Mouse (Mus musculus) kidney, adult 2 months (tissue): ENCODE measurements around the gene 1700012B07Rik. TPM values are rescaled to one million over a fixed set of nuclear protein-coding genes. Genes with fewer than 3 reads are reported as not detected.
A peak's percentile ranks its signal among the peaks of the same experiment; 100 is the strongest.

ENCODE experiments used
- DNase-seq: peaks from one replicate; pipeline ENCODE4 v3.0.0; 2021
- H3K27ac ChIP-seq: fragments of 200-500 bp; 2 replicates; pipeline ENCODE4 v1.5.1; 2012; ENCODE audit warnings: low read depth, low read length, control low read depth, inconsistent platforms; ENCODE audit not compliant: insufficient read depth
- H3K27me3 ChIP-seq: fragments of 200-500 bp; replicated peaks from 2 replicates; pipeline ENCODE4 v1.6.1; 2012; ENCODE audit warnings: mild to moderate bottlenecking, moderate library complexity, low read length, inconsistent platforms; ENCODE audit not compliant: control insufficient read depth, insufficient read depth
- H3K36me3 ChIP-seq: fragments of 200-500 bp; 2 replicates; pipeline ENCODE4 v1.6.1; 2012; ENCODE audit warnings: mild to moderate bottlenecking, moderate library complexity, low read length, inconsistent platforms; ENCODE audit not compliant: control insufficient read depth, insufficient read depth
- H3K4me1 ChIP-seq: fragments of 200-500 bp; 2 replicates; pipeline ENCODE4 v1.6.1; 2011; ENCODE audit warnings: low read length; ENCODE audit not compliant: control insufficient read depth, insufficient read depth
- H3K4me3 ChIP-seq: fragments of 200-500 bp; 2 replicates; pipeline ENCODE4 v1.5.1; 2011; ENCODE audit warnings: mild to moderate bottlenecking, low read depth, low read length, control low read depth; ENCODE audit not compliant: insufficient read depth
- CTCF ChIP-seq: fragments of 200-500 bp; conservative IDR thresholded peaks from 2 replicates; pipeline ENCODE4 v1.5.1; 2011; ENCODE audit warnings: low read depth, mild to moderate bottlenecking, control low read depth, low read length, moderate library complexity, mixed read lengths; ENCODE audit not compliant: insufficient read depth, insufficient read length
- POLR2A ChIP-seq: fragments of 200-500 bp; IDR thresholded peaks from one replicate; pipeline ENCODE4 v1.6.1; 2011; ENCODE audit warnings: low read depth, low read length, control low read depth
- WGBS: fragments of 180-500 bp; shearing (Covaris S2); methylation state at CpG from one replicate; pipeline ENCODE4 v1.1.7; 2018; 5-methylcytosine and 5-hydroxymethylcytosine counted together
- polyA plus RNA-seq: library from polyadenylated mRNA; depleted of rRNA; stranded (reverse); fragments of >200 nt; gene quantifications from 2 replicates; pipeline ENCODE4 v1.2.3, GENCODE M21; 2012

The 1700012B07Rik gene
- polyA plus RNA-seq, 1 experiment, result not detected

GRCm38 (mm10) chr11:109846343-109846742 lies 18.5 kb upstream of the 1700012B07Rik start:
- Histone ChIP-seq H3K27ac (no peak overlapping the region), H3K4me1 (no peaks in the 10 kb centered on the region), H3K4me3 (no peak overlapping the region), H3K27me3 (no peaks in the 10 kb centered on the region; the same call in 1 of the 2 replicates), H3K36me3 (no peaks in the 10 kb centered on the region)
- no peak for DNase-seq
- 80% methylated on average over 7 of the region's 7 CpGs for WGBS
- no peak for TF ChIP-seq CTCF
- no peak for TF ChIP-seq POLR2A

DNA sequence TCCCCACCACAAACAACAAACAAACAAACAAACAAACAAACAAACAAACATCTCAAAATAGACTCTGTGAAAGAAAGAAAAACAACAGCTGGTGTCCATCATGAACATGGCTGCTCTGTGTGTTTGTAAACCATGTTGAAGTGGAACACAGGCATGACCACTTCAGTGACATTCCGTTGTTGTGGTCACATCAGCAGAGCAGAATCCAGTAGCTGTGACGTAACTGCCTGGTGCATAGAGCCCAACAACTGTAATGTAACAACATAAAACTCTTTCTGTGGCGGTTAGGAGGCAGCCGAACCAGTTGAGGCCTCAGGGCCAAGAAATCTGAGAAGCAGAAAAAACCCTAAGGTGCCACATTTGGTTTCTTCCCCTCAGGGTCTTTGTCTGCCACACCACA lies 17.8 kb upstream of the 1700012B07Rik start:
- H3K4me1 ChIP-seq, result no peaks in the 10 kb centered on the region
- no peak overlapping the region for H3K4me3 ChIP-seq
- WGBS, result 59% methylated on average over 4 of the region's 4 CpGs
- TF ChIP-seq POLR2A (no peak), CTCF (no peak)
- H3K36me3 ChIP-seq, result no peaks in the 10 kb centered on the region
- no peaks in the 10 kb centered on the region; the same call in 1 of the 2 replicates for H3K27me3 ChIP-seq
- H3K27ac ChIP-seq, result no peak overlapping the region
- DNase-seq, result no peak

- Histone ChIP-seq H3K4me3 (no peak overlapping the region), H3K27me3 (no peaks in the 10 kb centered on the region; the same call in 1 of the 2 replicates), H3K27ac (no peak overlapping the region), H3K36me3 (no peaks in the 10 kb centered on the region), H3K4me1 (no peaks in the 10 kb centered on the region)
- WGBS, result 48% methylated on average over 5 of the region's 5 CpGs
- no peak for TF ChIP-seq POLR2A
- no peak for TF ChIP-seq CTCF
- DNase-seq, result no peak
Observed at GRCm38 (mm10) chr11:109844466-109844865, 16.6 kb upstream of the 1700012B07Rik start.

DNA sequence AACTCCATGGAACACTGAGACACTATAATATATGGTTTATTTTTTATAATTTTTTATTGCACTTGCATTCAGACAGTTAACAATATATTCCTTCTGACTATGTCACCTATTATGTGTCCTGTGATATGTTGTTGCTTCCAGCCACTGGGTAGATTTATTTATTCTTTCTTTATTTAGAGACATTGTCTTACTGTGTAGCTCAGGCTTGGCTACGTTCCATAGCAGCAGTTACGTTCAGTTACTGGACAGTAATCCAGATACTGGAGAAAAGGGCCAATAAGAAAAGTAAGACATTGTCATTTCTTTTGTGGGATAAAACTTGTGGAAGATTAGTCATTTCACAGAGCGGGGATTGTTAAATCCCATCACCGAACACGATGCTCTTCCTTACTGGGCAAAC lies 2.5 kb upstream of the 1700012B07Rik start:
- TF ChIP-seq CTCF (no peak), POLR2A (no peak)
- DNase-seq, result no peak
- no peak overlapping the region for H3K27ac ChIP-seq
- no peaks in the 10 kb centered on the region for H3K36me3 ChIP-seq
- no peak overlapping the region for H3K4me3 ChIP-seq
- H3K4me1 ChIP-seq, result no peaks in the 10 kb centered on the region
- no peaks in the 10 kb centered on the region for H3K27me3 ChIP-seq
- WGBS, result 71% methylated on average over 5 of the region's 5 CpGs

DNA sequence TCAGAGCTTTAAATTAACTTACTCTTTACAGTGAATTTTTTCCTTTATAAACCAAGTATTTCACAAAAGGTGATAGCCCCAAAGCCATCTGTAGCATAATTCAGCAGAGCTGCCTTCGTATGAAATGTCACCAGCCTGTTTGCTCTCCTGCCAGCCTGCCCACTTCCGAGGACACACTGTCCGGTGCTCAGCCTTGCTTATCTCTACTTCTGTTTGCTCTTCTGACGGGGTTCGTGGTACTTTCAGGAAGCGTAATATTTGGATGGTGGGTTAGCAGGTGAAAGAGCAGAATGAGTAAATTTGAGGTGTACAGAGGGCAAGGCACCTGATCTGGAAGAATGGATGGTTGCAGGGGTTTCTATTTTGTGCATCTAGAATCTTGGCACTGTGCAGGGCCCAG lies 5.6 kb downstream of the 1700012B07Rik start:
- TF ChIP-seq CTCF (no peak), POLR2A (no peak)
- Histone ChIP-seq H3K4me3 (no peak overlapping the region), H3K36me3 (no peaks in the 10 kb centered on the region), H3K4me1 (no peaks in the 10 kb centered on the region), H3K27me3 (no peaks in the 10 kb centered on the region), H3K27ac (no peak overlapping the region)
- 78% methylated on average over 6 of the region's 6 CpGs for WGBS
- no peak for DNase-seq

GRCm38 (mm10) chr11:109817405-109817804 lies 10.4 kb downstream of the 1700012B07Rik start:
- Histone ChIP-seq H3K27ac (peak overlapping the region; percentile 68; the same call in 1 of the 2 replicates), H3K36me3 (no peaks in the 10 kb centered on the region), H3K27me3 (no peaks in the 10 kb centered on the region), H3K4me3 (no peak overlapping the region), H3K4me1 (no peaks in the 10 kb centered on the region)
- WGBS, result 71% methylated on average over 3 of the region's 3 CpGs
- no peak for TF ChIP-seq POLR2A
- TF ChIP-seq CTCF, result no peak
- DNase-seq, result peak; percentile 35

DNA sequence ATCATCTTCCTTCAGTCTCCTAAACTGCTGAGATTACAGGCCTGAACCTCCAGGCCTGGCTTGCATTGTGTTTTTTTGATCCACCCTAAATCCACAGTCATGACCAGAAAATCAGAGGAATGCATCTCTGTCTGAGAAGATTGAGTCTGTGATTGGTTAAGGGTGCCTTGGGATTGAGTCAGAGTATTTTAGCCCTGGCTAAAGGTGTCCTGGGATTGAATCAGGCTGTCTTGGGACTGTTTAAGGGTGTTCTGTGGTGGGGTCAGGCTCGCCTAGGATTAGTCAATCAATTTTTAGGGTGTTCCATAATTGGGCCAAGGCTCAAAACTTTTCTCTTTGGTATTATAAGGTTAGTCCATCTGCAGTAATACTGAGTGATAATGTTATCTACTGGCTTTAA lies 10.9 kb downstream of the 1700012B07Rik start:
- H3K27ac ChIP-seq, result peak overlapping the region; percentile 31; the same call in 1 of the 2 replicates
- DNase-seq, result no peak
- 88% methylated on average over 1 of the region's 1 CpGs for WGBS
- TF ChIP-seq CTCF, result no peak
- TF ChIP-seq POLR2A, result no peak
- H3K36me3 ChIP-seq, result no peaks in the 10 kb centered on the region
- no peak overlapping the region for H3K4me3 ChIP-seq
- no peaks in the 10 kb centered on the region for H3K4me1 ChIP-seq
- H3K27me3 ChIP-seq, result no peaks in the 10 kb centered on the region

DNA sequence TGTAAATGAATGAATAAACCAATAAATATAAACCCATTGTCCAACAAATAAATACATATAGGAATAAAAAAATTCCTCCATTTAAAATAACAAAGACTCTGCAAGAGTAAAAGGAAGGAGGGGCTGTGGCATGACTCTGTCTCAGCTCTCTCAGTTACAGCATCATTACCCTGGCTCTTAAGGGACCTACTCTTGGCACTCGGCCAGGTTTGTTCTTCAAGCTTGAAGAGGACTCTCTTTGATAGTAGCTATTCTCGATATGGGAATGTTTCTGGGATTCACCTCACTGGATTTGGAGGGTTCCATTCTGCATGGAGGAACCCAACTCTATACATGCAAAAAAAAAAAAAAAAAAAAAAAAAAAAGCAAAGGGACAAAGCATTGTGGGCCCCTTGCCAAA lies 16.1 kb downstream of the 1700012B07Rik start:
- DNase-seq, result no peak

More for the DNA sequence above, 16.1 kb downstream of the 1700012B07Rik start:
- no peaks in the 10 kb centered on the region for H3K4me1 ChIP-seq
- no peaks in the 10 kb centered on the region for H3K27me3 ChIP-seq
- no peaks in the 10 kb centered on the region for H3K36me3 ChIP-seq
- WGBS, result 60% methylated on average over 2 of the region's 2 CpGs
- H3K4me3 ChIP-seq, result no peak overlapping the region
- TF ChIP-seq POLR2A (no peak), CTCF (no peak)
- H3K27ac ChIP-seq, result no peak overlapping the region
